In genomic region chr7:103843034-103843433, GRCm38 (mm10) we compare ENCODE assay signal across 20 mouse cellular contexts. TPM values are rescaled to one million over a fixed set of nuclear protein-coding genes. Genes with fewer than 3 reads are reported as not detected.
DNase-seq lines count a peak whose midpoint lies in the region; ATAC-seq and TF ChIP-seq lines count a peak whose summit lies in the region.
"Had no signal": no experiment of that assay in that cellular context is flagged by ENCODE, and none has a peak within 500 bp of the region (broad histone marks: within the 10 kb centered on the region; RNA-seq: fewer than 3 reads in every experiment).

Gene Hbb-bh1, minus strand, starts transcription at chr7:103843164.

- no peak within 1 kb of the TSS for H3K9ac ChIP-seq in forebrain, embryonic 12.5 days
- H3K9ac ChIP-seq in forebrain, embryonic 16.5 days (replicated peaks; ENCODE audit: low read depth, low read length): no peak within 1 kb of the TSS
- H3K9ac ChIP-seq in hindbrain, embryonic 12.5 days: no peak within 1 kb of the TSS
- no peak within 1 kb of the TSS for H3K9ac ChIP-seq in hindbrain, postnatal 0 days (replicated peaks; ENCODE audit: low read length)
- H3K9ac ChIP-seq in neural tube, embryonic 12.5 days: no peak within 1 kb of the TSS
- H3K9ac ChIP-seq in neural tube, embryonic 15.5 days (replicated peaks): no peak within 1 kb of the TSS

- H3K27ac ChIP-seq in forebrain, embryonic 12.5 days: no peak within 1 kb of the TSS
- no peak within 1 kb of the TSS for H3K27ac ChIP-seq in forebrain, embryonic 16.5 days (ENCODE audit: low read length)
- no peak within 1 kb of the TSS for H3K27ac ChIP-seq in hindbrain, embryonic 12.5 days
- no peak within 1 kb of the TSS for H3K27ac ChIP-seq in hindbrain, postnatal 0 days
- H3K27ac ChIP-seq in neural tube, embryonic 12.5 days: no peak within 1 kb of the TSS
- H3K27ac ChIP-seq in neural tube, embryonic 15.5 days (replicated peaks): no peak within 1 kb of the TSS

- 92% methylated on average over 2 of the region's 2 CpGs for WGBS in forebrain, embryonic 12.5 days
- WGBS in forebrain, embryonic 16.5 days: 83% methylated on average over 2 of the region's 2 CpGs
- WGBS in hindbrain, embryonic 12.5 days: 94% methylated on average over 2 of the region's 2 CpGs
- 78% methylated on average over 2 of the region's 2 CpGs for WGBS in hindbrain, postnatal 0 days
- 94% methylated on average over 2 of the region's 2 CpGs for WGBS in neural tube, embryonic 12.5 days
- 87% methylated on average over 2 of the region's 2 CpGs for WGBS in neural tube, embryonic 15.5 days

- no peak within 1 kb of the TSS for H3K4me2 ChIP-seq in forebrain, embryonic 12.5 days
- no peak within 1 kb of the TSS for H3K4me2 ChIP-seq in forebrain, embryonic 16.5 days (ENCODE audit: low read length)
- no peak within 1 kb of the TSS for H3K4me2 ChIP-seq in hindbrain, embryonic 12.5 days (replicated peaks)
- H3K4me2 ChIP-seq in hindbrain, postnatal 0 days (ENCODE audit: low read depth, low read length): no peak within 1 kb of the TSS
- no peak within 1 kb of the TSS for H3K4me2 ChIP-seq in neural tube, embryonic 12.5 days (replicated peaks)
- H3K4me2 ChIP-seq in neural tube, embryonic 15.5 days: no peak within 1 kb of the TSS

- H3K27me3 ChIP-seq in forebrain, embryonic 12.5 days: no peaks in the 10 kb centered on the region
- no peaks in the 10 kb centered on the region for H3K27me3 ChIP-seq in forebrain, embryonic 16.5 days (replicated peaks; ENCODE audit: control insufficient read depth, insufficient read depth, low read length)
- H3K27me3 ChIP-seq in hindbrain, embryonic 12.5 days: no peaks in the 10 kb centered on the region
- H3K27me3 ChIP-seq in hindbrain, postnatal 0 days (ENCODE audit: insufficient read depth, low read length): no peaks in the 10 kb centered on the region
- H3K27me3 ChIP-seq in neural tube, embryonic 12.5 days (replicated peaks): no peaks in the 10 kb centered on the region
- no peaks in the 10 kb centered on the region for H3K27me3 ChIP-seq in neural tube, embryonic 15.5 days (replicated peaks)

- DNase-seq in hindbrain, postnatal 0 days (ENCODE audit: low spot score): no peak
- peak; percentile 36 for DNase-seq in yolk sac, embryonic 10.5 days (ENCODE audit: low spot score)
- no peak for DNase-seq in left cerebral cortex, postnatal 14 days (ENCODE audit: low spot score in 2 of 2)
- DNase-seq: adrenal gland, postnatal 36 days; cerebellum, adult 9-10 months; heart, postnatal 4 days; kidney, postnatal 10 days; lung, postnatal 10 days; retina, postnatal 1 day; thymus, adult 2 months had no signal

- H3K4me3 ChIP-seq in forebrain, embryonic 12.5 days (replicated peaks): no peak within 1 kb of the TSS
- H3K4me3 ChIP-seq in forebrain, embryonic 16.5 days (replicated peaks; ENCODE audit: low read length): no peak within 1 kb of the TSS
- no peak within 1 kb of the TSS for H3K4me3 ChIP-seq in hindbrain, embryonic 12.5 days
- no peak within 1 kb of the TSS for H3K4me3 ChIP-seq in hindbrain, postnatal 0 days (ENCODE audit: low read length)
- H3K4me3 ChIP-seq in neural tube, embryonic 12.5 days: no peak within 1 kb of the TSS
- H3K4me3 ChIP-seq in neural tube, embryonic 15.5 days (replicated peaks): no peak within 1 kb of the TSS
- H3K4me3 ChIP-seq: erythroblast, embryonic 14.5 days had no signal

- H3K4me1 ChIP-seq in forebrain, embryonic 12.5 days: no peaks in the 10 kb centered on the region
- no peaks in the 10 kb centered on the region for H3K4me1 ChIP-seq in forebrain, embryonic 16.5 days (replicated peaks; ENCODE audit: control insufficient read depth, insufficient read depth, low read length)
- no peaks in the 10 kb centered on the region for H3K4me1 ChIP-seq in hindbrain, embryonic 12.5 days
- H3K4me1 ChIP-seq in hindbrain, postnatal 0 days (ENCODE audit: insufficient read depth, low read length): no peaks in the 10 kb centered on the region
- H3K4me1 ChIP-seq in neural tube, embryonic 12.5 days: no peaks in the 10 kb centered on the region
- no peaks in the 10 kb centered on the region for H3K4me1 ChIP-seq in neural tube, embryonic 15.5 days

- intact Hi-C loops in left cerebral cortex, postnatal 14 days (cut with DNase I): no loop called here

- no peak for ATAC-seq in forebrain, embryonic 12.5 days (ENCODE audit: low FRiP score)
- ATAC-seq in forebrain, embryonic 16.5 days: no peak
- no peak for ATAC-seq in hindbrain, embryonic 12.5 days (ENCODE audit: low FRiP score)
- ATAC-seq in hindbrain, postnatal 0 days: no peak
- no peak for ATAC-seq in neural tube, embryonic 12.5 days (ENCODE audit: low FRiP score, low read depth)
- ATAC-seq in neural tube, embryonic 15.5 days (ENCODE audit: low FRiP score): no peak
- ATAC-seq: intestine, postnatal 0 days had no signal

- H3K36me3 ChIP-seq in forebrain, embryonic 12.5 days (replicated peaks): no peaks in the 10 kb centered on the region
- H3K36me3 ChIP-seq in forebrain, embryonic 16.5 days (ENCODE audit: control insufficient read depth, insufficient read depth): no peaks in the 10 kb centered on the region
- no peaks in the 10 kb centered on the region for H3K36me3 ChIP-seq in hindbrain, embryonic 12.5 days
- H3K36me3 ChIP-seq in hindbrain, postnatal 0 days (ENCODE audit: insufficient read depth, low read length): no peaks in the 10 kb centered on the region
- no peaks in the 10 kb centered on the region for H3K36me3 ChIP-seq in neural tube, embryonic 12.5 days
- H3K36me3 ChIP-seq in neural tube, embryonic 15.5 days: no peaks in the 10 kb centered on the region

- no peak for TF ChIP-seq CTCF in hindbrain, postnatal 0 days (IDR thresholded peaks at IDR 0.05; ENCODE audit: low read depth)

- no peaks in the 10 kb centered on the region for H3K9me3 ChIP-seq in forebrain, embryonic 12.5 days
- H3K9me3 ChIP-seq in forebrain, embryonic 16.5 days (ENCODE audit: control insufficient read depth, low read length): no peaks in the 10 kb centered on the region
- H3K9me3 ChIP-seq in hindbrain, embryonic 12.5 days (replicated peaks): no peaks in the 10 kb centered on the region
- H3K9me3 ChIP-seq in hindbrain, postnatal 0 days (ENCODE audit: low read length): no peaks in the 10 kb centered on the region
- H3K9me3 ChIP-seq in neural tube, embryonic 12.5 days: no peaks in the 10 kb centered on the region
- H3K9me3 ChIP-seq in neural tube, embryonic 15.5 days (replicated peaks): no peaks in the 10 kb centered on the region

RNA-seq across cellular contexts. Expression of gene Hbb-bh1, which starts in this region (rescaled TPM):
- polyA plus RNA-seq in forebrain, embryonic 12.5 days (2016; fragmentation: Nextera tagmentation; extraction: Ambion mirVana): 427 and 624 TPM in 2 replicates
- 0.43 TPM in 1 of 2 replicates, not detected in the other for polyA plus RNA-seq in forebrain, embryonic 16.5 days (2015; fragmentation: Nextera tagmentation; extraction: Ambion mirVana)
- 614 and 792 TPM in 2 replicates for polyA plus RNA-seq in hindbrain, embryonic 12.5 days (2016; fragmentation: Nextera tagmentation; extraction: Ambion mirVana)
- total RNA-seq in hindbrain, postnatal 0 days (2014; rRNA removed): not detected in 2 replicates
- polyA plus RNA-seq in hindbrain, postnatal 0 days (2015; fragmentation: Nextera tagmentation; extraction: Ambion mirVana): not detected in 2 replicates
- 483 and 495 TPM in 2 replicates for polyA plus RNA-seq in neural tube, embryonic 12.5 days (2016; fragmentation: Nextera tagmentation; extraction: Ambion mirVana)
- polyA plus RNA-seq in neural tube, embryonic 15.5 days (2015; fragmentation: Nextera tagmentation; extraction: Ambion mirVana): 1.5 and 2.4 TPM in 2 replicates
- total RNA-seq in left cerebral cortex, postnatal 14 days (2021): not detected
- total RNA-seq: adrenal gland, postnatal 36 days; heart, postnatal 4 days; left cerebral cortex, postnatal 36 days; megakaryocyte-erythroid progenitor cell, adult 5-6 weeks had no signal
- polyA plus RNA-seq: gonadal fat pad, adult 2 months; intestine, postnatal 0 days had no signal

Comparison
In these comparisons a context has a peak if more than half of its experiments do, and no peak if none do; other contexts are left out.
1. RNA of gene Hbb-bh1 (polyA plus RNA-seq): 614 to 792 TPM in hindbrain, embryonic 12.5 days, 427 to 624 TPM in forebrain, embryonic 12.5 days and 483 to 495 TPM in neural tube, embryonic 12.5 days; 1.5 to 2.4 TPM in neural tube, embryonic 15.5 days, 0.43 TPM in forebrain, embryonic 16.5 days and not detected in hindbrain, postnatal 0 days; every median in the first group is over 100 times any median in the second.